Mouse (Mus musculus) CH12.LX (cell line): ENCODE results near the gene Egln1. TPM values are rescaled to one million over a fixed set of nuclear protein-coding genes. Genes with fewer than 3 reads are reported as not detected.

Source experiments
- DNase-seq: peaks from one replicate; pipeline ENCODE4 v3.0.0-alpha.2; 2013; ENCODE audit errors: extremely low read depth
- H3K27ac ChIP-seq: 2 replicates; pipeline ENCODE4 v1.5.1; 2012; ENCODE audit warnings: low read depth, mild to moderate bottlenecking, control low read depth, moderate library complexity; ENCODE audit not compliant: insufficient read depth
- H3K27me3 ChIP-seq: replicated peaks from 2 replicates; pipeline ENCODE3; 2012; ENCODE audit warnings: inconsistent platforms
- H3K36me3 ChIP-seq, 2 experiments: replicated peaks in 1 of 2; 2 replicates each; pipeline versions ENCODE3 to v1.6.1; 2012; ENCODE audit warnings: inconsistent platforms in 1 of 2, low read length in 1 of 2, mild to moderate bottlenecking in 1 of 2, mixed read lengths in 1 of 2, moderate library complexity in 1 of 2; ENCODE audit not compliant: control insufficient read depth in 1 of 2, insufficient read depth in 1 of 2
- H3K4me1 ChIP-seq, 2 experiments: 2 replicates each; pipeline ENCODE4 v1.6.1; 2012; ENCODE audit warnings: inconsistent platforms in 1 of 2, moderate library complexity in 1 of 2; ENCODE audit not compliant: insufficient read depth in 2 of 2, control insufficient read depth in 1 of 2
- H3K4me2 ChIP-seq: 2 replicates; pipeline ENCODE4 v1.6.1; 2012; ENCODE audit warnings: low read depth, mild to moderate bottlenecking, control low read depth; ENCODE audit not compliant: poor library complexity, insufficient read depth, severe bottlenecking
- H3K4me3 ChIP-seq, 3 experiments: fragments of 150-350 bp in 1 of 3; sonication (generic) in 1 of 3; replicated peaks in 1 of 3; 2 replicates each; pipeline versions ENCODE3 to v1.5.1; 2011 to 2012; ENCODE audit warnings: low read depth in 2 of 3, low read length in 2 of 3, mild to moderate bottlenecking in 2 of 3, moderate library complexity in 2 of 3, control low read depth in 1 of 3, improper control_type of control experiment in 1 of 3, inconsistent platforms in 1 of 3, mixed read lengths in 1 of 3; ENCODE audit not compliant: poor library complexity in 1 of 3
- H3K79me2 ChIP-seq: replicated peaks from 2 replicates; pipeline ENCODE4 v1.6.1; 2012; ENCODE audit warnings: mild to moderate bottlenecking, moderate library complexity; ENCODE audit not compliant: control insufficient read depth, poor library complexity, insufficient read depth, severe bottlenecking; ENCODE audit errors: extremely low read depth
- H3K9ac ChIP-seq: 2 replicates; pipeline ENCODE4 v1.6.1; 2012; ENCODE audit warnings: low read depth, mild to moderate bottlenecking, control low read depth, moderate library complexity; ENCODE audit not compliant: insufficient read depth
- H3K9me3 ChIP-seq: replicated peaks from 2 replicates; pipeline ENCODE3; 2012; ENCODE audit warnings: low read length, inconsistent platforms, mixed read lengths
- BHLHE40 ChIP-seq: IDR thresholded peaks from 2 replicates; pipeline ENCODE4 v1.6.1; 2011; ENCODE audit warnings: mild to moderate bottlenecking, low read depth, low read length, improper control_type of control experiment
- ELF1 ChIP-seq: IDR thresholded peaks from 2 replicates; pipeline ENCODE4 v1.6.1; 2014; ENCODE audit warnings: low read depth, mild to moderate bottlenecking, inconsistent platforms, low read length, improper control_type of control experiment
- IRF4 ChIP-seq: IDR thresholded peaks from 2 replicates; pipeline ENCODE4 v1.6.1; 2014; ENCODE audit warnings: low read depth, mild to moderate bottlenecking, inconsistent platforms, low read length, improper control_type of control experiment
- MAX ChIP-seq: IDR thresholded peaks from 2 replicates; pipeline ENCODE4 v1.6.1; 2011; ENCODE audit warnings: low read length, improper control_type of control experiment
- MAZ ChIP-seq: IDR thresholded peaks from 2 replicates; pipeline ENCODE4 v1.6.1; 2012; ENCODE audit warnings: low read depth, mild to moderate bottlenecking, inconsistent platforms, low read length, improper control_type of control experiment, moderate library complexity
- MYC ChIP-seq: IDR thresholded peaks from 2 replicates; pipeline ENCODE4 v1.6.1; 2011; ENCODE audit warnings: low read depth, mild to moderate bottlenecking, improper control_type of control experiment, low read length
- NRF1 ChIP-seq: IDR thresholded peaks from 2 replicates; pipeline ENCODE4 v1.6.1; 2014; ENCODE audit warnings: low read depth, mild to moderate bottlenecking, inconsistent platforms, low read length, improper control_type of control experiment, moderate library complexity
- PAX5 ChIP-seq: IDR thresholded peaks from 2 replicates; pipeline ENCODE4 v1.6.1; 2012; ENCODE audit warnings: low read length, inconsistent platforms, mixed read lengths
- RAD21 ChIP-seq: IDR thresholded peaks from 2 replicates; pipeline ENCODE4 v1.6.1; 2011; ENCODE audit warnings: low read depth, mild to moderate bottlenecking, low read length, improper control_type of control experiment, moderate library complexity
- RCOR1 ChIP-seq: conservative IDR thresholded peaks from 2 replicates; pipeline ENCODE4 v1.6.1; 2012; ENCODE audit warnings: low read depth, mild to moderate bottlenecking, inconsistent platforms, low read length, improper control_type of control experiment
- USF1 ChIP-seq: IDR thresholded peaks from 2 replicates; pipeline ENCODE4 v1.6.1; 2014; ENCODE audit warnings: low read depth, mild to moderate bottlenecking, inconsistent platforms, low read length, improper control_type of control experiment
- ZKSCAN1 ChIP-seq: IDR thresholded peaks from 2 replicates; pipeline ENCODE4 v1.6.1; 2012; ENCODE audit warnings: low read depth, inconsistent platforms, low read length, improper control_type of control experiment, borderline replicate concordance
- ZMIZ1 ChIP-seq: IDR thresholded peaks from 2 replicates; pipeline ENCODE4 v1.6.1; 2012; ENCODE audit warnings: low read depth, mild to moderate bottlenecking, inconsistent platforms, low read length, improper control_type of control experiment
- dilution Hi-C: fragments of 300-500 bp; cut with MboI; formaldehyde crosslinking; loops from 2 replicates; pipeline ENCODE4 v1.14.3; 2020; ENCODE audit warnings: low sequenced_read_pairs; ENCODE audit not compliant: extremely low pct_unique_long_range_greater_than_20kb, extremely low pct_ligation_motif_present
- in situ Hi-C: fragments of 300-500 bp; cut with MboI; formaldehyde crosslinking; loops from 3 replicates; pipeline ENCODE4 v1.14.3; 2019; ENCODE audit warnings: low sequenced_read_pairs, low pct_ligation_motif_present, low pct_unique_long_range_greater_than_20kb, mixed read lengths
- polyA plus RNA-seq: library from polyadenylated mRNA; unstranded; fragments of >175 nt; gene quantifications from 2 replicates; pipeline ENCODE4 v1.2.1, GENCODE M21; 2012; ENCODE audit warnings: low read depth; ENCODE audit not compliant: insufficient read length
- total RNA-seq, 2 experiments: library from RNA; depleted of rRNA; stranded (reverse); fragments of 300-350 nt in 1 of 2; fragments of >200 nt in 1 of 2; gene quantifications; 2 replicates each; pipeline ENCODE4 v1.2.3; 2012 to 2014

The Egln1 gene
- total and polyA plus RNA-seq, 3 experiments, result 19.0 to 34.7 (median 31.0) TPM

DNA sequence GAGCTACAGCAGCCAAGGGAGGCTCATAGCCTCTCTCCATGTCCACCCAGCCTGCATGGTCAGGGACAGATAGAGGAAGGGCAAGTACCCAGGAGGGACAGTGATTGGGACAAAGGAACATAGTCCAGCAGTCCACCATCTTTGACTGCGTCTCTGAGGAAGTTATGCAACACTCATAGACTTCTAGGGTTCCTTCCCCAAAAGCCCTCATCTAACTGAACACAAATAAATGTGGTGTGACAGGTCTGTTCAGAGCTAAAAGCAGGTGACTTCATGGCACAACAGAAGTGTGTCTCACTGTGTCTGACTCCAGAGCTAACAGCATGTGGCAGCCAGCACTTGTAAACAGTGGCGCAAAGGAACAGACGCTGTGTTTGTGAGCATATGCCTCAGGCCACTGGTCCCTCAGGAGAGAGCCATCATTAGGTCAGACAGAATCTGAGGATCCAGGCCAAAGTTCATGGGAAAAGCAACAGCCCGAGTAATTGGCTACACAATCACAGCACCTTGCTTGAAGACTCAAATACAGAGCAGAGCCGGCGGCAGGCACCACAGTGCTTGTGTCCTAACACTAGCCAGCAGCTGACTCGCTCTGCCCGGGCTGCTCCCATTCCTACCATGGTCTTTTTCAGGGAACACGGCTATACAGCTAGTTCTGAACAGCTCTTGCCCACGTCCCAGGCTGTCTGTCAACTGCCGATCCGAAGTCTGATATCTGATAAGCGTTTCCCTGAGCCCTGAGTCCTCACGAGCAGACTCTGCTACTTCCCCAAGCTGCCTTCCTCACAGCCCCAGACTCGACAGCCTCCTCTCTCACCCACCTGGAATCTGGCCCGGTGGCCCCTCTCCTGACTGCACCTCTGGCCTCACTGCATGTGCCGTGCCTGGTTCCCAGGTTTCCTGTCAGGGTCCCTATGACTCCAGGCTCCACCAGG is 36.9 kb downstream of the Egln1 start:
- dilution Hi-C loops (no loop called here), in situ Hi-C loops (no loop called here)
- Histone ChIP-seq H3K4me1 (peaks cover 0 to 11% of the 10 kb centered on the region in 2 experiments; a peak in 2 of 4 replicates), H3K4me2 (no peak overlapping the region), H3K9me3 (peaks cover 4% of the 10 kb centered on the region), H3K79me2 (no peaks in the 10 kb centered on the region), H3K4me3 (no peak overlapping the region), H3K9ac (no peak overlapping the region), H3K36me3 (peaks cover 31 to 91% of the 10 kb centered on the region in 2 experiments), H3K27me3 (no peaks in the 10 kb centered on the region), H3K27ac (no peak overlapping the region)
- TF ChIP-seq MAX (no peak), RCOR1 (no peak), RAD21 (no peak), ELF1 (no peak), ZMIZ1 (no peak), MYC (no peak), PAX5 (no peak), USF1 (no peak), MAZ (no peak), ZKSCAN1 (no peak), BHLHE40 (no peak), IRF4 (no peak)
- no peak for DNase-seq

DNA sequence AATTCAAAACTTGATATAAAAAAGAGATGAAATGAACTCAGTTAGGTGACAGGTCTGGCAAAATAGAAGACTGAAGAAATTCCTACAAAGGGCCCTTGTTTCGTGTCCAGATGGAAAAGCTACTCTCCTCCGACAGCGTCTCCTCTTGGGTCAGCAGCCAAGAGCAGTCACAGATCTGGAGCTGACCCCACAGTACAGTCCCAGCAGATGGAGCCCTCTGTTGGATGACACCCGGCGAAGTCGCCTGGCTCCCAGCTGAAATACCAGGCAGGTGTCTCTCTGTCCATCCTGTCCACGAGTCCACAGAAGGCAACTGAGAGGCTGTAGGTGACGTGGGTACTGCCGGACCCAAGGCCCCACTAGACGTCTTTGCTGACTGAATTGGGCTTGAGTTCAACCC is 38.8 kb downstream of the Egln1 start:
- peaks cover 4% of the 10 kb centered on the region for H3K9me3 ChIP-seq
- no peaks in the 10 kb centered on the region; the same call in 1 of the 2 replicates for H3K79me2 ChIP-seq
- TF ChIP-seq NRF1, result no peak
- no peak for TF ChIP-seq BHLHE40
- DNase-seq, result no peak
- H3K4me3 ChIP-seq, result no peak overlapping the region
- peaks cover 43 to 94% of the 10 kb centered on the region in 2 experiments for H3K36me3 ChIP-seq
- no peak overlapping the region for H3K9ac ChIP-seq
- peaks cover 0 to 3% of the 10 kb centered on the region in 2 experiments; a peak in 1 of 4 replicates for H3K4me1 ChIP-seq
- no peaks in the 10 kb centered on the region for H3K27me3 ChIP-seq
- H3K4me2 ChIP-seq, result no peak overlapping the region
- no peak overlapping the region for H3K27ac ChIP-seq
- in situ Hi-C loops (no loop called here), dilution Hi-C loops (no loop called here)
